Comparison of ENCODE assay signal across 9 mouse cellular contexts in genomic region chr1:191527921-191528612, GRCm38 (mm10). TPM values are rescaled to one million over a fixed set of nuclear protein-coding genes. Genes with fewer than 3 reads are reported as not detected.
A peak's percentile ranks its signal among the peaks of the same experiment; 100 is the strongest.
DNase-seq lines count a peak whose midpoint lies in the region; ATAC-seq and TF ChIP-seq lines count a peak whose summit lies in the region.
"Had no signal": no experiment of that assay in that cellular context is flagged by ENCODE, and none has a peak within 500 bp of the region (broad histone marks: within the 10 kb centered on the region; RNA-seq: fewer than 3 reads in every experiment).

No protein-coding gene starts in this region.

- TF ChIP-seq CTCF in lung, embryonic 14.5 days (IDR thresholded peaks at IDR 0.05; ENCODE audit: low read depth) = no peak
- TF ChIP-seq CTCF in lung, adult 2 months (IDR thresholded peaks at IDR 0.05; ENCODE audit: insufficient read depth, low read length) = no peak
- no peak for TF ChIP-seq CTCF in stomach, postnatal 0 days (IDR thresholded peaks at IDR 0.05; ENCODE audit: low read depth)

- no peak for TF ChIP-seq POLR2A in lung, adult 2 months (IDR thresholded peaks at IDR 0.05; ENCODE audit: borderline replicate concordance, extremely low read depth, low read depth, low read length)

- ATAC-seq in lung, embryonic 14.5 days (ENCODE audit: insufficient read depth) = 0 out of 2 replicates have a peak, but pooled peaks have one; percentile 23
- no peak for ATAC-seq in heart, embryonic 11.5 days (replicated peaks; ENCODE audit: insufficient number of reproducible peaks, low FRiP score, low TSS enrichment)
- peak; percentile 61; the same call in 1 of the 2 replicates for ATAC-seq in stomach, postnatal 0 days (ENCODE audit: low FRiP score, low TSS enrichment)

- H3K4me2 ChIP-seq in lung, embryonic 14.5 days = no peak overlapping the region
- H3K4me2 ChIP-seq in heart, embryonic 11.5 days = no peak overlapping the region
- H3K4me2 ChIP-seq in stomach, postnatal 0 days (replicated peaks; ENCODE audit: low read depth) = no peak overlapping the region

- no peaks in the 10 kb centered on the region for H3K9me3 ChIP-seq in lung, embryonic 14.5 days (ENCODE audit: low read depth, low read length)
- no peaks in the 10 kb centered on the region for H3K9me3 ChIP-seq in heart, embryonic 11.5 days (replicated peaks; ENCODE audit: control insufficient read depth, low read length)
- no peaks in the 10 kb centered on the region for H3K9me3 ChIP-seq in stomach, postnatal 0 days (ENCODE audit: control insufficient read depth, low read length)

- no peaks in the 10 kb centered on the region for H3K36me3 ChIP-seq in lung, embryonic 14.5 days (ENCODE audit: insufficient read depth)
- H3K36me3 ChIP-seq in heart, embryonic 11.5 days (ENCODE audit: control insufficient read depth, insufficient read depth, low read length) = no peaks in the 10 kb centered on the region
- H3K36me3 ChIP-seq in stomach, postnatal 0 days (ENCODE audit: control insufficient read depth, insufficient read depth, low read length) = no peaks in the 10 kb centered on the region

- no peak for TF ChIP-seq EP300 in stomach, postnatal 0 days (optimal IDR thresholded peaks at IDR 0.05)

- no peak overlapping the region for H3K9ac ChIP-seq in lung, embryonic 14.5 days
- H3K9ac ChIP-seq in heart, embryonic 11.5 days (ENCODE audit: low read depth, low read length) = no peak overlapping the region
- H3K9ac ChIP-seq in stomach, postnatal 0 days (ENCODE audit: low read length) = no peak overlapping the region

- peak; percentile 6 to 21 for DNase-seq in cerebellum, postnatal 14 days
- no peak for DNase-seq in cerebellum, adult 9-11 months
- DNase-seq in lung, embryonic 14.5 days = peak; percentile 66
- no peak for DNase-seq in lung, adult 2 months
- peak; percentile 48 for DNase-seq in stomach, postnatal 0 days (ENCODE audit: low spot score)
- no peak for DNase-seq in testis, postnatal 10 days (ENCODE audit: low spot score)
- DNase-seq in spleen, adult 12 weeks (ENCODE audit: low spot score) = no peak

- no peaks in the 10 kb centered on the region for H3K27me3 ChIP-seq in lung, embryonic 14.5 days (ENCODE audit: insufficient read depth, low read length)
- H3K27me3 ChIP-seq in heart, embryonic 11.5 days (ENCODE audit: control insufficient read depth, insufficient read depth, low read length) = no peaks in the 10 kb centered on the region
- H3K27me3 ChIP-seq in stomach, postnatal 0 days (ENCODE audit: control insufficient read depth, insufficient read depth, low read length) = no peaks in the 10 kb centered on the region
- H3K27me3 ChIP-seq: CH12.LX had no signal

- H3K27ac ChIP-seq in lung, embryonic 14.5 days (ENCODE audit: low read depth) = peak overlapping the region; percentile 5; the same call in 1 of the 2 replicates
- H3K27ac ChIP-seq in heart, embryonic 11.5 days (ENCODE audit: low read depth, low read length) = peak overlapping the region; percentile 10; the same call in 1 of the 2 replicates
- peak overlapping the region; percentile 41 for H3K27ac ChIP-seq in stomach, postnatal 0 days (replicated peaks)

- no peaks in the 10 kb centered on the region for H3K4me1 ChIP-seq in lung, embryonic 14.5 days (ENCODE audit: insufficient read depth)
- no peaks in the 10 kb centered on the region for H3K4me1 ChIP-seq in lung, adult 2 months (ENCODE audit: control insufficient read depth, insufficient read depth, low read length)
- 0 out of 2 replicates have a peak, but pooled peaks cover 2% of the 10 kb centered on the region for H3K4me1 ChIP-seq in heart, embryonic 11.5 days (ENCODE audit: control insufficient read depth, insufficient read depth, low read length)
- no peaks in the 10 kb centered on the region for H3K4me1 ChIP-seq in stomach, postnatal 0 days (replicated peaks; ENCODE audit: control insufficient read depth, insufficient read depth)

- H3K4me3 ChIP-seq in lung, embryonic 14.5 days (ENCODE audit: low read depth, low read length) = no peak overlapping the region
- H3K4me3 ChIP-seq in lung, adult 2 months (replicated peaks; ENCODE audit: extremely low read depth, low read depth, low read length) = no peak overlapping the region
- no peak overlapping the region for H3K4me3 ChIP-seq in heart, embryonic 11.5 days (ENCODE audit: low read depth, low read length)
- H3K4me3 ChIP-seq in stomach, postnatal 0 days (ENCODE audit: low read depth, low read length) = no peak overlapping the region

- 32% methylated on average over 4 of the region's 4 CpGs for WGBS in lung, embryonic 14.5 days
- 46% methylated on average over 4 of the region's 4 CpGs for WGBS in lung, adult 2 months
- WGBS in heart, embryonic 11.5 days (ENCODE audit: insufficient replicate concordance) = 54% methylated on average over 4 of the region's 4 CpGs
- 30% methylated on average over 4 of the region's 4 CpGs for WGBS in stomach, postnatal 0 days

RNA-seq across cellular contexts. Expression of gene Dtl, which starts 47.3 kb away (rescaled TPM):
- polyA plus RNA-seq in lung, embryonic 14.5 days (2014; fragmentation: Nextera tagmentation; extraction: Ambion mirVana) = 75.6 and 75.8 TPM in 2 replicates
- polyA plus RNA-seq in lung, adult 2 months (2012; rRNA removed) = 0.28 and 0.46 TPM in 2 replicates
- 37.0 and 39.9 TPM in 2 replicates for polyA plus RNA-seq in heart, embryonic 11.5 days (2014; fragmentation: Nextera tagmentation; extraction: Ambion mirVana)
- polyA plus RNA-seq in stomach, postnatal 0 days (2015; fragmentation: Nextera tagmentation; extraction: Ambion mirVana) = 7.5 and 8.6 TPM in 2 replicates

RNA-seq across cellular contexts. Expression of gene Ints7, which starts 47.4 kb away (rescaled TPM):
- polyA plus RNA-seq in lung, embryonic 14.5 days (2014; fragmentation: Nextera tagmentation; extraction: Ambion mirVana) = 65.3 and 69.4 TPM in 2 replicates
- polyA plus RNA-seq in lung, adult 2 months (2012; rRNA removed) = 15.3 and 17.4 TPM in 2 replicates
- polyA plus RNA-seq in heart, embryonic 11.5 days (2014; fragmentation: Nextera tagmentation; extraction: Ambion mirVana) = 38.5 and 40.4 TPM in 2 replicates
- polyA plus RNA-seq in stomach, postnatal 0 days (2015; fragmentation: Nextera tagmentation; extraction: Ambion mirVana) = 15.1 and 15.8 TPM in 2 replicates

Comparison
In these comparisons a context has a peak if more than half of its experiments do, and no peak if none do; other contexts are left out.
1. DNase-seq: peak in cerebellum, postnatal 14 days (2 of 2), lung, embryonic 14.5 days (single experiment) and stomach, postnatal 0 days (single experiment); none in cerebellum, adult 9-11 months (single experiment), lung, adult 2 months (single experiment), testis, postnatal 10 days (single experiment) and spleen, adult 12 weeks (single experiment).
2. Peak in every context shown above with its lines, with median percentiles within 50 percentile points of each other: H3K27ac ChIP-seq.